Mouse (Mus musculus) C2C12 (cell line): ENCODE data around the gene Spen. TPM values are rescaled to one million over a fixed set of nuclear protein-coding genes. Genes with fewer than 3 reads are reported as not detected.
A peak's percentile ranks its signal among the peaks of the same experiment; 100 is the strongest.

Experiments used
- H3K27me3 ChIP-seq: one replicate; pipeline ENCODE4 v1.6.1; 2011; ENCODE audit not compliant: control insufficient read depth, insufficient read depth, insufficient read length
- H3K36me3 ChIP-seq: one replicate; pipeline ENCODE4 v1.6.1; 2011; ENCODE audit not compliant: control insufficient read depth, insufficient read depth
- H3K4me3 ChIP-seq: one replicate; pipeline ENCODE4 v1.5.1; 2011; ENCODE audit warnings: mild to moderate bottlenecking, control low read depth; ENCODE audit not compliant: poor library complexity, insufficient read depth, severe bottlenecking
- H3K79me2 ChIP-seq: one replicate; pipeline ENCODE4 v1.6.1; 2011; ENCODE audit not compliant: control insufficient read depth, insufficient read depth
- H3K79me3 ChIP-seq: one replicate; pipeline ENCODE4 v1.6.1; 2011; ENCODE audit warnings: low read depth, control low read depth
- H3ac ChIP-seq: one replicate; pipeline ENCODE3; 2011; ENCODE audit warnings: low read depth; ENCODE audit not compliant: control insufficient read depth, insufficient read length
- CEBPB ChIP-seq: IDR thresholded peaks from one replicate; pipeline ENCODE4 v1.6.1; 2011; ENCODE audit warnings: low read depth, mild to moderate bottlenecking, control low read depth, moderate library complexity
- CTCF ChIP-seq: IDR thresholded peaks from one replicate; pipeline ENCODE4 v1.5.1; 2011; ENCODE audit not compliant: control insufficient read depth, insufficient read depth, insufficient read length
- FOSL1 ChIP-seq: IDR thresholded peaks from one replicate; pipeline ENCODE4 v1.8.0; 2011; ENCODE audit warnings: mild to moderate bottlenecking, low read length; ENCODE audit not compliant: poor library complexity, insufficient read depth, severe bottlenecking
- MAX ChIP-seq: IDR thresholded peaks from one replicate; pipeline ENCODE4 v1.6.1; 2011; ENCODE audit warnings: mild to moderate bottlenecking, control low read depth
- MYOD1 ChIP-seq: IDR thresholded peaks from one replicate; pipeline ENCODE4 v1.6.1; 2011; ENCODE audit warnings: low read depth; ENCODE audit not compliant: control insufficient read depth, insufficient read length
- MYOG ChIP-seq: IDR thresholded peaks from one replicate; pipeline ENCODE4 v1.6.1; 2011; ENCODE audit not compliant: control insufficient read depth, insufficient read length; ENCODE audit errors: extremely low read depth
- USF1 ChIP-seq: IDR thresholded peaks from one replicate; pipeline ENCODE4 v1.6.1; 2011; ENCODE audit warnings: low read depth, mild to moderate bottlenecking, control low read depth, moderate library complexity
- polyA plus RNA-seq: library from polyadenylated mRNA; unstranded; fragments of >200 nt; fragmentation: generic; extraction: Trizol; gene quantifications from one replicate; pipeline ENCODE4 v1.2.1, GENCODE M21; 2012; ENCODE audit warnings: missing spikeins

Gene Spen
- polyA plus RNA-seq, 1 experiment, result 12.1 TPM

GRCm38 (mm10) chr4:141432666-141433065, 105.7 kb downstream of the Spen start:
- Histone ChIP-seq H3ac (no peak overlapping the region), H3K79me3 (no peaks in the 10 kb centered on the region), H3K79me2 (no peaks in the 10 kb centered on the region), H3K36me3 (no peaks in the 10 kb centered on the region), H3K4me3 (no peak overlapping the region), H3K27me3 (no peaks in the 10 kb centered on the region)
- TF ChIP-seq CTCF (no peak), MAX (no peak), USF1 (no peak), CEBPB (no peak), FOSL1 (no peak), MYOG (no peak), MYOD1 (no peak)

- H3K4me3 ChIP-seq, result no peak overlapping the region
Measured at GRCm38 (mm10) chr4:141430997-141431396, 107.4 kb downstream of the Spen start.

GRCm38 (mm10) chr4:141429847-141430246, 108.5 kb downstream of the Spen start:
- H3K27me3 ChIP-seq, result no peaks in the 10 kb centered on the region
- H3K79me2 ChIP-seq, result no peaks in the 10 kb centered on the region
- H3K36me3 ChIP-seq, result no peaks in the 10 kb centered on the region
- H3K4me3 ChIP-seq, result no peak overlapping the region
- no peaks in the 10 kb centered on the region for H3K79me3 ChIP-seq
- H3ac ChIP-seq, result no peak overlapping the region
- TF ChIP-seq MYOG (no peak), CTCF (peak; percentile 69), MYOD1 (no peak), MAX (no peak), USF1 (no peak)

More at GRCm38 (mm10) chr4:141430997-141431396, 107.4 kb downstream of the Spen start:
- Histone ChIP-seq H3K27me3 (no peaks in the 10 kb centered on the region), H3K79me2 (no peaks in the 10 kb centered on the region), H3K36me3 (no peaks in the 10 kb centered on the region), H3K79me3 (no peaks in the 10 kb centered on the region), H3ac (no peak overlapping the region)
- no peak for TF ChIP-seq CEBPB
- TF ChIP-seq FOSL1, result no peak
- no peak for TF ChIP-seq MYOG
- TF ChIP-seq CTCF, result no peak
- TF ChIP-seq MYOD1, result no peak

GRCm38 (mm10) chr4:141429381-141429780, 109.0 kb downstream of the Spen start:
- Histone ChIP-seq H3K36me3 (no peaks in the 10 kb centered on the region), H3K79me2 (no peaks in the 10 kb centered on the region), H3K27me3 (no peaks in the 10 kb centered on the region), H3K79me3 (no peaks in the 10 kb centered on the region), H3ac (no peak overlapping the region), H3K4me3 (no peak overlapping the region)
- TF ChIP-seq MAX, result no peak
- TF ChIP-seq USF1, result no peak
- no peak for TF ChIP-seq MYOD1
- no peak for TF ChIP-seq CEBPB
- no peak for TF ChIP-seq CTCF
- TF ChIP-seq FOSL1, result no peak
- no peak for TF ChIP-seq MYOG

- Histone ChIP-seq H3K79me3 (no peaks in the 10 kb centered on the region), H3K36me3 (no peaks in the 10 kb centered on the region), H3K4me3 (no peak overlapping the region), H3K27me3 (no peaks in the 10 kb centered on the region), H3K79me2 (no peaks in the 10 kb centered on the region), H3ac (no peak overlapping the region)
- TF ChIP-seq FOSL1, result no peak
- no peak for TF ChIP-seq USF1
- TF ChIP-seq MAX, result no peak
Measured at GRCm38 (mm10) chr4:141427921-141428320, 110.5 kb downstream of the Spen start.
